In genomic region chrX:108664885-108665284, GRCm38 (mm10) we compare ENCODE assay signal across 25 mouse cellular contexts. TPM values are rescaled to one million over a fixed set of nuclear protein-coding genes. Genes with fewer than 3 reads are reported as not detected.
"Had no signal": no experiment of that assay in that cellular context is flagged by ENCODE, and none has a peak within 500 bp of the region (broad histone marks: within the 10 kb centered on the region; RNA-seq: fewer than 3 reads in every experiment).

Gene Gm379 (minus strand): TSS chrX:108664891.

- H3K27ac ChIP-seq: limb, embryonic 15.5 days; liver, embryonic 14.5 days; lung, embryonic 15.5 days; midbrain, embryonic 10.5 days; midbrain, embryonic 12.5 days; neural tube, embryonic 13.5 days; neural tube, embryonic 15.5 days had no signal

- H3K4me3 ChIP-seq: limb, embryonic 15.5 days; lung, embryonic 15.5 days; midbrain, embryonic 10.5 days; midbrain, embryonic 12.5 days; neural tube, embryonic 13.5 days; neural tube, embryonic 15.5 days had no signal

- H3K9ac ChIP-seq: limb, embryonic 15.5 days; liver, embryonic 14.5 days; lung, embryonic 15.5 days; midbrain, embryonic 12.5 days; neural tube, embryonic 13.5 days; neural tube, embryonic 15.5 days had no signal

- H3K36me3 ChIP-seq: limb, embryonic 15.5 days; lung, embryonic 15.5 days; midbrain, embryonic 10.5 days; midbrain, embryonic 12.5 days; neural tube, embryonic 13.5 days; neural tube, embryonic 15.5 days had no signal

- DNase-seq: lung, postnatal 10 days; lung, postnatal 4 days; midbrain, embryonic 14.5 days; retina, postnatal 1 day; right cerebral cortex, adult 18-20 months; right cerebral cortex, postnatal 25 days; right cerebral cortex, postnatal 4 days; spleen, adult 18-20 months; thymus, adult 18-20 months; thymus, postnatal 14 days; thymus, postnatal 36 days had no signal

- H3K4me1 ChIP-seq: limb, embryonic 15.5 days; lung, embryonic 15.5 days; midbrain, embryonic 10.5 days; midbrain, embryonic 12.5 days; neural tube, embryonic 13.5 days; neural tube, embryonic 15.5 days had no signal

- H3K9me3 ChIP-seq: limb, embryonic 15.5 days; lung, embryonic 15.5 days; midbrain, embryonic 10.5 days; midbrain, embryonic 12.5 days; neural tube, embryonic 13.5 days; neural tube, embryonic 15.5 days had no signal

- H3K4me2 ChIP-seq: limb, embryonic 15.5 days; lung, embryonic 15.5 days; midbrain, embryonic 12.5 days; neural tube, embryonic 13.5 days; neural tube, embryonic 15.5 days had no signal

- ATAC-seq: midbrain, embryonic 16.5 days had no signal

- H3K27me3 ChIP-seq: limb, embryonic 15.5 days; lung, embryonic 15.5 days; midbrain, embryonic 12.5 days; neural tube, embryonic 13.5 days; neural tube, embryonic 15.5 days had no signal

RNA-seq across cellular contexts. Expression of gene Gm379, which starts in this region (rescaled TPM):
- total RNA-seq: megakaryocyte, adult 5-6 weeks; megakaryocyte-erythroid progenitor cell, adult 5-6 weeks had no signal
- polyA plus RNA-seq: lung, embryonic 15.5 days; midbrain, embryonic 10.5 days; midbrain, embryonic 12.5 days; midbrain, embryonic 14.5 days; midbrain, embryonic 16.5 days; neural tube, embryonic 11.5 days; neural tube, embryonic 13.5 days; neural tube, embryonic 15.5 days; stomach, embryonic 14.5 days; stomach, embryonic 16.5 days; thymus, postnatal 0 days had no signal
